Mouse (Mus musculus): ENCODE results near the gene Gm1979. TPM values are rescaled to one million over a fixed set of nuclear protein-coding genes. Genes with fewer than 3 reads are reported as not detected.

Gm1979 gene
- not detected in 2 replicates for polyA plus RNA-seq (2012; rRNA removed)

GRCm38 (mm10) chr5:26004698-26005097 lies at the start of gene Gm1979:
TSS of gene Gm1979 (minus strand) at chr5:26004798.

GRCm38 (mm10) chr5:26039458-26039857 lies 34.9 kb upstream of the Gm1979 start, which contains the start of gene Speer4a:
TSS of gene Speer4a (minus strand) at chr5:26039558.

DNA sequence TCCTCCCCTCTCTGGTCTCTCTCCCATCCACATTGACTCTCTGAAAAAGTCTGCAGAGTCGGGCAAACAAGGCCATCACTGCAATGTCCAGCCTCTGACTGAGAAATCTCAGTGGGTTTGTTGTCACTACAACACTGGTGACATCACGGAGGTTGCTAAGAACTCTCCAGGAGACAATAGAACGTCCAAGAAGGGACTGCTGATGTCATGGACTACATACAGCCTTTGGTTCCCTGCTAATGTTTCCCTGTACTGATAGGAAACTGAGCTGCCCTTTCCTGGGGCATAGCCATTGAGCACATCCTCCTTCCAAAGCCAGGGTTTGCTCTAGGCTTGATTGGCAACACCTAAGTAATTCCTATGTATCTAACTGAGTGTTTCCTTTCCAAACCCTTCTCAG lies 18.2 kb upstream of the Gm1979 start, which contains the start of gene Gm5862:
Gene Gm5862, minus strand, starts transcription at position 101 of the 400 bp plus-strand sequence.

GRCm38 (mm10) chr5:25988550-25988949 lies 16.0 kb downstream of the Gm1979 start, which contains the start of gene Gm21698:
TSS of gene Gm21698 (minus strand) at chr5:25988650.

DNA sequence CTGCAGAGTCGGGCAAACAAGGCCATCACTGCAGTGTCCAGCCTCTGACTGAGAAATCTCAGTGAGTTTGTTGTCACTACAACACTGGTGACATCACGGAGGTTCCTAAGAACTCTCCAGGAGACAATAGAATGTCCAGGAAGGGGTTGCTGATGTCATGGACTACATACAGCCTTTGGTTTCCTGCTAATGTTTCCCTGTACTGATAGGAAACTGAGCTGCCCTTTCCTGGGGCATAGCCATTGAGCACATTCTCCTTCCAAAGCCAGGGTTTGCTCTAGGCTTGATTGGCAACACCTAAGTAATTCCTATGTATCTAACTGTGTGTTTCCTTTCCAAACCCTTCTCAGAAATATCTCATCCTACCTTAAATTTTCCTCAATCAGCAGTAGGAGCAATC lies 32.0 kb downstream of the Gm1979 start, which contains the start of gene Gm21680:
Gene Gm21680, minus strand, starts transcription at position 101 of the 400 bp plus-strand sequence.

DNA sequence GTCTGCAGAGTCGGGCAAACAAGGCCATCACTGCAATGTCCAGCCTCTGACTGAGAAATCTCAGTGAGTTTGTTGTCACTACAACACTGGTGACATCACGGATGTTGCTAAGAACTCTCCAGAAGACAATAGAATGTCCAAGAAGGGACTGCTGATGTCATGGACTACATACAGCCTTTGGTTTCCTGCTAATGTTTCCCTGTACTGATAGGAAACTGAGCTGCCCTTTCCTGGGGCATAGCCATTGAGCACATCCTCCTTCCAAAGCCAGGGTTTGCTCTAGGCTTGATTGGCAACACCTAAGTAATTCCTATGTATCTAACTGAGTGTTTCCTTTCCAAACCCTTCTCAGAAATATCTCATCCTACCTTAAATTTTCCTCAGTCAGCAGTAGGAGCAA lies 50.3 kb downstream of the Gm1979 start, which contains the start of gene Gm21671:
Gene Gm21671, minus strand, starts transcription at position 101 of the 400 bp plus-strand sequence.

Other genes with a start within 250 kb of the Gm1979 start
- 4.6 and 5.7 TPM in 2 replicates for gene Actr3b, start 244.8 kb downstream of the Gm1979 start, polyA plus RNA-seq (2012; rRNA removed)
- not detected in 2 replicates for gene Gm21663, start 62.4 kb downstream of the Gm1979 start, polyA plus RNA-seq (2012; rRNA removed)
- not detected in 2 replicates for gene Gm21671, start 50.4 kb downstream of the Gm1979 start, polyA plus RNA-seq (2012; rRNA removed)
- gene Gm21680, start 32.1 kb downstream of the Gm1979 start, polyA plus RNA-seq (2012; rRNA removed): not detected in 2 replicates
- gene Gm21698, start 16.1 kb downstream of the Gm1979 start, polyA plus RNA-seq (2012; rRNA removed): not detected in 2 replicates
- gene Gm5862, start 18.1 kb upstream of the Gm1979 start, polyA plus RNA-seq (2012; rRNA removed): not detected in 2 replicates
- 0.02 TPM in 1 of 2 replicates, not detected in the other for gene Speer4a, start 34.8 kb upstream of the Gm1979 start, polyA plus RNA-seq (2012; rRNA removed)
- gene Gm7347, start 53.8 kb upstream of the Gm1979 start, polyA plus RNA-seq (2012; rRNA removed): not detected in 2 replicates
- gene Gm10471, start 84.5 kb upstream of the Gm1979 start, polyA plus RNA-seq (2012; rRNA removed): not detected in 2 replicates
- gene 5031410I06Rik, start 100.6 kb upstream of the Gm1979 start, polyA plus RNA-seq (2012; rRNA removed): not detected in 2 replicates
- gene Gm10220, start 116.6 kb upstream of the Gm1979 start, polyA plus RNA-seq (2012; rRNA removed): not detected in 2 replicates

Measured in central nervous system, embryonic 11.5 days (tissue).